Comparison of ENCODE assay signal across 16 mouse cellular contexts in the genomic region with DNA sequence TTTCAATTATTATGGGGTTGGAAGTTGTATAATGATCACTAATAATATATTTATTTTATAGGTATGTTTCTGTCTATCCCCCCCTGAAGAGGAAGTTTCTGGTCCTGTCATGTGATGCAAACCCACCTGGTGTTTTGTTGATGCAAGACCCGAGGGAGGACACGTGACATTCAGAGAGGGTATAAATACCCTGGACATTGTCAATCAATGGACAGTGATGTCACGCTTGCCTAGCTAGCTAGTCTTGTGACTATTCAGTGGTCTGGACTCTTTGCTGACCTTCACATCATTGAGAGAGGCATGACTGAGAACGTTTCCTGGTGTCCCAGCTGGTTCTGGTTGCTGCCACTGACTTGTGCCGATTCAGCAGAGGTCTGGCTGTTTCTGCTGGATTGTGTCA.
"Had no signal": no experiment of that assay in that cellular context is flagged by ENCODE, and none has a peak within 500 bp of the region (broad histone marks: within the 10 kb centered on the region; RNA-seq: fewer than 3 reads in every experiment).

No protein-coding gene starts in this region.

- H3K4me2 ChIP-seq: neural tube, embryonic 13.5 days; neural tube, embryonic 15.5 days; stomach, embryonic 15.5 days had no signal

- H3K9ac ChIP-seq: neural tube, embryonic 13.5 days; neural tube, embryonic 15.5 days; stomach, embryonic 15.5 days had no signal

- H3K4me1 ChIP-seq: stomach, embryonic 15.5 days had no signal

- H3K27me3 ChIP-seq: neural tube, embryonic 13.5 days; neural tube, embryonic 15.5 days; stomach, embryonic 15.5 days had no signal

- H3K36me3 ChIP-seq: neural tube, embryonic 13.5 days; neural tube, embryonic 15.5 days; stomach, embryonic 15.5 days had no signal

- H3K27ac ChIP-seq: neural tube, embryonic 13.5 days; neural tube, embryonic 15.5 days; stomach, embryonic 15.5 days; stomach, postnatal 0 days had no signal

- H3K4me3 ChIP-seq: neural tube, embryonic 13.5 days; neural tube, embryonic 15.5 days; stomach, embryonic 15.5 days had no signal

- H3K9me3 ChIP-seq: neural tube, embryonic 13.5 days; neural tube, embryonic 15.5 days; stomach, embryonic 15.5 days had no signal

- DNase-seq: retina, postnatal 1 day; right cerebral cortex, adult 18-20 months; right cerebral cortex, postnatal 14 days; right cerebral cortex, postnatal 25 days; right cerebral cortex, postnatal 4 days; spleen, adult 18-20 months; thymus, adult 18-20 months; thymus, adult 2 months; thymus, postnatal 14 days; thymus, postnatal 25 days; thymus, postnatal 36 days; thymus, postnatal 4 days had no signal
